In genomic region chr1:171438014-171438670, GRCm38 (mm10) we compare ENCODE assay signal across 8 mouse cellular contexts. TPM values are rescaled to one million over a fixed set of nuclear protein-coding genes. Genes with fewer than 3 reads are reported as not detected.
DNase-seq lines count a peak whose midpoint lies in the region; ATAC-seq and TF ChIP-seq lines count a peak whose summit lies in the region.

No protein-coding gene starts in this region.

- WGBS in hindbrain, embryonic 16.5 days: 10% methylated on average over 18 of the region's 18 CpGs
- WGBS in liver, postnatal 0 days (ENCODE audit: insufficient replicate concordance): 5% methylated on average over 18 of the region's 18 CpGs

- no peaks in the 10 kb centered on the region for H3K36me3 ChIP-seq in hindbrain, embryonic 16.5 days (ENCODE audit: control insufficient read depth, insufficient read depth, low read length)
- H3K36me3 ChIP-seq in liver, postnatal 0 days (replicated peaks; ENCODE audit: insufficient read depth, low read length): no peaks in the 10 kb centered on the region

- H3K27ac ChIP-seq in cortical plate, adult 2 months (ENCODE audit: insufficient read depth, low read length): peak overlapping the region; percentile 12
- H3K27ac ChIP-seq in hindbrain, embryonic 16.5 days (ENCODE audit: low read depth, low read length): 0 out of 2 replicates have a peak overlapping the region, but pooled peaks have one; percentile 34
- H3K27ac ChIP-seq in liver, postnatal 0 days (ENCODE audit: low read depth): peak overlapping the region; percentile 86

- H3K9ac ChIP-seq in hindbrain, embryonic 16.5 days (ENCODE audit: low read depth, low read length): peak overlapping the region; percentile 47
- H3K9ac ChIP-seq in liver, postnatal 0 days (replicated peaks): peak overlapping the region; percentile 62

- TF ChIP-seq EP300 in liver, postnatal 0 days (IDR thresholded peaks at IDR 0.05; ENCODE audit: low read depth): no peak

- no peaks in the 10 kb centered on the region for H3K4me1 ChIP-seq in cortical plate, adult 2 months (ENCODE audit: control insufficient read depth, insufficient read depth, low read length)
- peaks cover 7% of the 10 kb centered on the region; the same call in 1 of the 2 replicates for H3K4me1 ChIP-seq in hindbrain, embryonic 16.5 days (ENCODE audit: control insufficient read depth, insufficient read depth, low read depth, low read length)
- H3K4me1 ChIP-seq in liver, postnatal 0 days (ENCODE audit: insufficient read depth): peaks cover 27% of the 10 kb centered on the region

- H3K4me2 ChIP-seq in hindbrain, embryonic 16.5 days (ENCODE audit: low read length): peak overlapping the region; percentile 57
- peak overlapping the region; percentile 73 for H3K4me2 ChIP-seq in liver, postnatal 0 days (ENCODE audit: low read depth, low read length)

- peak overlapping the region; percentile 29 for H3K4me3 ChIP-seq in cortical plate, adult 2 months (ENCODE audit: insufficient read depth, low read length)
- peak overlapping the region; percentile 44 for H3K4me3 ChIP-seq in hindbrain, embryonic 16.5 days (ENCODE audit: low read length)
- H3K4me3 ChIP-seq in liver, postnatal 0 days (ENCODE audit: low read depth, low read length): peak overlapping the region; percentile 51

- no peak for TF ChIP-seq POLR2A in cortical plate, adult 2 months (IDR thresholded peaks at IDR 0.05; ENCODE audit: extremely low read depth, insufficient read depth, low read length)

- intact Hi-C loops in left cerebral cortex, postnatal 10 days (cut with DNase I): no loop called here

- H3K27me3 ChIP-seq in hindbrain, embryonic 16.5 days (replicated peaks; ENCODE audit: control insufficient read depth, insufficient read depth, low read length): peaks cover 20% of the 10 kb centered on the region
- no peaks in the 10 kb centered on the region for H3K27me3 ChIP-seq in liver, postnatal 0 days (ENCODE audit: insufficient read depth, low read length)

- ATAC-seq in hindbrain, embryonic 16.5 days: no peak
- no peak for ATAC-seq in liver, postnatal 0 days

- peak; percentile 35 for DNase-seq in heart, adult 8-10 months (ENCODE audit: low spot score)
- DNase-seq in heart, adult 9 months (ENCODE audit: low spot score in 2 of 2): no peak
- no peak for DNase-seq in liver, postnatal 0 days
- no peak for DNase-seq in left cerebral cortex, postnatal 10 days (ENCODE audit: extremely low spot score in 1 of 2, low spot score in 2 of 2)
- DNase-seq in frontal cortex, postnatal 10 days (ENCODE audit: low spot score in 2 of 2): no peak
- DNase-seq in left cerebral cortex, adult 8-10 months (ENCODE audit: low spot score in 2 of 2): no peak

- H3K9me3 ChIP-seq in hindbrain, embryonic 16.5 days (ENCODE audit: control insufficient read depth, low read length): no peaks in the 10 kb centered on the region
- H3K9me3 ChIP-seq in liver, postnatal 0 days (ENCODE audit: low read length): no peaks in the 10 kb centered on the region

- TF ChIP-seq CTCF in cortical plate, adult 2 months (IDR thresholded peaks at IDR 0.05; ENCODE audit: extremely low read depth, insufficient read depth, low read length): no peak
- TF ChIP-seq CTCF in liver, postnatal 0 days (IDR thresholded peaks at IDR 0.05; ENCODE audit: low read depth): no peak

RNA-seq across cellular contexts. Expression of gene F11r, which starts 0.8 kb away (rescaled TPM):
- total RNA-seq in heart, adult 8-10 months (2022): 10 to 100 TPM; 34.5 to 36.2 (median 35.6) TPM
- polyA plus RNA-seq in cortical plate, adult 2 months (2012; rRNA removed): 8.0 and 9.0 TPM in 2 replicates
- polyA plus RNA-seq in hindbrain, embryonic 16.5 days (2015; fragmentation: Nextera tagmentation; extraction: Ambion mirVana): 14.1 and 15.6 TPM in 2 replicates
- 57.9 and 61.7 TPM in 2 replicates for polyA plus RNA-seq in liver, postnatal 0 days (2015; fragmentation: Nextera tagmentation; extraction: Ambion mirVana)
- total RNA-seq in left cerebral cortex, postnatal 10 days (2021): 1 to 10 TPM; 6.3 to 9.0 TPM
- total RNA-seq in left cerebral cortex, adult 8-10 months (2022): 10 to 100 TPM in 2 of 4 experiments, 1 to 10 TPM in 2; 7.7 to 10.3 (median 9.1) TPM

RNA-seq across cellular contexts. Expression of gene Tstd1, which starts 19.5 kb away (rescaled TPM):
- total RNA-seq in heart, adult 8-10 months (2022): 1 to 10 TPM in 3 of 4 experiments, under 1 TPM in 1; 0.75 to 2.0 (median 1.3) TPM
- 2.1 TPM in 2 replicates for polyA plus RNA-seq in cortical plate, adult 2 months (2012; rRNA removed)
- polyA plus RNA-seq in hindbrain, embryonic 16.5 days (2015; fragmentation: Nextera tagmentation; extraction: Ambion mirVana): 6.3 and 7.0 TPM in 2 replicates
- 36.5 and 37.8 TPM in 2 replicates for polyA plus RNA-seq in liver, postnatal 0 days (2015; fragmentation: Nextera tagmentation; extraction: Ambion mirVana)
- 1 to 10 TPM; 1.5 to 2.6 TPM for total RNA-seq in left cerebral cortex, postnatal 10 days (2021)
- total RNA-seq in left cerebral cortex, adult 8-10 months (2022): 1 to 10 TPM; 1.5 to 3.2 (median 2.4) TPM

RNA-seq across cellular contexts. Expression of gene Usf1, which starts 27.0 kb away (rescaled TPM):
- total RNA-seq in heart, adult 8-10 months (2022): 10 to 100 TPM; 43.0 to 48.4 (median 45.2) TPM
- 99.2 and 102 TPM in 2 replicates for polyA plus RNA-seq in cortical plate, adult 2 months (2012; rRNA removed)
- 150 and 170 TPM in 2 replicates for polyA plus RNA-seq in hindbrain, embryonic 16.5 days (2015; fragmentation: Nextera tagmentation; extraction: Ambion mirVana)
- 22.6 and 25.4 TPM in 2 replicates for polyA plus RNA-seq in liver, postnatal 0 days (2015; fragmentation: Nextera tagmentation; extraction: Ambion mirVana)
- 100 to 1,000 TPM; 110 to 119 TPM for total RNA-seq in left cerebral cortex, postnatal 10 days (2021)
- 100 to 1,000 TPM in 1 of 4 experiments, 10 to 100 TPM in 3; 89.5 to 102 (median 96.9) TPM for total RNA-seq in left cerebral cortex, adult 8-10 months (2022)

RNA-seq across cellular contexts. Expression of gene Arhgap30, which starts 49.4 kb away (rescaled TPM):
- total RNA-seq in heart, adult 8-10 months (2022): 1 to 10 TPM; 1.7 to 3.0 (median 2.0) TPM
- 1.6 and 2.1 TPM in 2 replicates for polyA plus RNA-seq in cortical plate, adult 2 months (2012; rRNA removed)
- 0.73 and 0.79 TPM in 2 replicates for polyA plus RNA-seq in hindbrain, embryonic 16.5 days (2015; fragmentation: Nextera tagmentation; extraction: Ambion mirVana)
- polyA plus RNA-seq in liver, postnatal 0 days (2015; fragmentation: Nextera tagmentation; extraction: Ambion mirVana): 5.6 and 7.0 TPM in 2 replicates
- 1 to 10 TPM; 2.0 to 2.1 TPM for total RNA-seq in left cerebral cortex, postnatal 10 days (2021)
- 1 to 10 TPM; 2.1 to 5.5 (median 3.0) TPM for total RNA-seq in left cerebral cortex, adult 8-10 months (2022)

Comparison
In these comparisons a context has a peak if more than half of its experiments do, and no peak if none do; other contexts are left out.
1. H3K27ac ChIP-seq: peak in every context shown above with its lines; median percentile 86 in liver, postnatal 0 days; 34 in hindbrain, embryonic 16.5 days; 12 in cortical plate, adult 2 months.